Mouse (Mus musculus) intestine, embryonic 16.5 days (tissue): ENCODE measurements at regions not wholly inside any gene's neighbourhood (a gene's known extent, or its start where the extent isn't known, plus 50 kb on each side); places are given as distances from the start of the nearest gene placed in this dataset.
A peak's percentile ranks its signal among the peaks of the same experiment; 100 is the strongest.

ENCODE experiments used
- ATAC-seq: fragments of 200-750 bp; cut with Nextera tagmentation; 2 replicates; pipeline ENCODE4 v1.8.0; 2017; ENCODE audit warnings: moderate TSS enrichment, moderate library complexity
- H3K27ac ChIP-seq: fragments of 300-500 bp; sonication (generic); 2 replicates; pipeline ENCODE4 v1.5.1; 2014; ENCODE audit warnings: mild to moderate bottlenecking, low read length
- H3K27me3 ChIP-seq: fragments of 300-500 bp; sonication (generic); replicated peaks from 2 replicates; pipeline ENCODE4 v1.6.1; 2014; ENCODE audit warnings: low read length, control low read depth, mixed read lengths; ENCODE audit not compliant: control insufficient read depth, insufficient read depth
- H3K36me3 ChIP-seq: fragments of 300-500 bp; sonication (generic); 2 replicates; pipeline ENCODE4 v1.6.1; 2014; ENCODE audit warnings: low read length, control low read depth; ENCODE audit not compliant: control insufficient read depth, insufficient read depth
- H3K4me1 ChIP-seq: fragments of 300-500 bp; sonication (generic); 2 replicates; pipeline ENCODE4 v1.6.1; 2014; ENCODE audit warnings: low read length, control low read depth, mixed read lengths; ENCODE audit not compliant: control insufficient read depth, insufficient read depth
- H3K4me2 ChIP-seq: fragments of 300-500 bp; sonication (generic); 2 replicates; pipeline ENCODE4 v1.6.1; 2014; ENCODE audit warnings: low read depth, low read length, control low read depth
- H3K4me3 ChIP-seq: fragments of 300-500 bp; sonication (generic); 2 replicates; pipeline ENCODE4 v1.5.1; 2014; ENCODE audit warnings: mild to moderate bottlenecking, low read length
- H3K9ac ChIP-seq: fragments of 300-500 bp; sonication (generic); 2 replicates; pipeline ENCODE4 v1.6.1; 2014; ENCODE audit warnings: low read depth, low read length
- H3K9me3 ChIP-seq: fragments of 300-500 bp; sonication (generic); 2 replicates; pipeline ENCODE4 v1.6.1; 2016; ENCODE audit warnings: low read length, control low read depth; ENCODE audit not compliant: control insufficient read depth
- WGBS: fragments of 180-500 bp; shearing (Covaris S2); extraction: QIAGEN DNeasy Blood & Tissue Kit; methylation state at CpG from one replicate; pipeline ENCODE4 v1.1.7; 2014; 5-methylcytosine and 5-hydroxymethylcytosine counted together

- H3K4me1 ChIP-seq, result no peaks in the 10 kb centered on the region
- 81% methylated on average over 3 of the region's 3 CpGs for WGBS
- no peak for ATAC-seq
- H3K4me2 ChIP-seq, result no peak overlapping the region
- no peak overlapping the region for H3K27ac ChIP-seq
- H3K27me3 ChIP-seq, result no peaks in the 10 kb centered on the region
- no peak overlapping the region for H3K9ac ChIP-seq
- H3K9me3 ChIP-seq, result no peaks in the 10 kb centered on the region
- no peaks in the 10 kb centered on the region for H3K36me3 ChIP-seq
- H3K4me3 ChIP-seq, result no peak overlapping the region
Observed at GRCm38 (mm10) chr9:78971731-78972130, 356.4 kb downstream of the Cd109 start.

GRCm38 (mm10) chr9:78983734-78984133 is 368.4 kb downstream of the Cd109 start:
- Histone ChIP-seq H3K27me3 (no peaks in the 10 kb centered on the region), H3K4me3 (no peak overlapping the region), H3K4me2 (no peak overlapping the region), H3K9ac (no peak overlapping the region), H3K36me3 (no peaks in the 10 kb centered on the region), H3K27ac (no peak overlapping the region), H3K9me3 (no peaks in the 10 kb centered on the region), H3K4me1 (no peaks in the 10 kb centered on the region)
- WGBS, result 86% methylated on average over 2 of the region's 2 CpGs
- no peak for ATAC-seq

GRCm38 (mm10) chr9:78985184-78985864 is 370.0 kb downstream of the Cd109 start:
- Histone ChIP-seq H3K36me3 (no peaks in the 10 kb centered on the region), H3K9ac (no peak overlapping the region), H3K9me3 (no peaks in the 10 kb centered on the region), H3K4me3 (no peak overlapping the region), H3K27me3 (no peaks in the 10 kb centered on the region), H3K4me2 (no peak overlapping the region), H3K27ac (no peak overlapping the region), H3K4me1 (no peaks in the 10 kb centered on the region)
- WGBS, result 66% methylated on average over 5 of the region's 5 CpGs
- no peak for ATAC-seq

GRCm38 (mm10) chr9:78991310-78991709 is 376.0 kb downstream of the Cd109 start:
- H3K36me3 ChIP-seq, result no peaks in the 10 kb centered on the region
- no peak overlapping the region for H3K4me2 ChIP-seq
- 43% methylated on average over 4 of the region's 4 CpGs for WGBS
- H3K27me3 ChIP-seq, result no peaks in the 10 kb centered on the region
- no peaks in the 10 kb centered on the region for H3K4me1 ChIP-seq
- no peak overlapping the region for H3K4me3 ChIP-seq
- ATAC-seq, result no peak
- no peak overlapping the region for H3K9ac ChIP-seq
- H3K27ac ChIP-seq, result no peak overlapping the region
- no peaks in the 10 kb centered on the region for H3K9me3 ChIP-seq

GRCm38 (mm10) chr9:79001081-79001480 is 385.7 kb downstream of the Cd109 start:
- H3K4me3 ChIP-seq, result no peak overlapping the region
- no peaks in the 10 kb centered on the region for H3K9me3 ChIP-seq
- ATAC-seq, result no peak
- no peak overlapping the region for H3K4me2 ChIP-seq
- no peaks in the 10 kb centered on the region for H3K27me3 ChIP-seq
- H3K4me1 ChIP-seq, result no peaks in the 10 kb centered on the region
- no peak overlapping the region for H3K9ac ChIP-seq
- H3K27ac ChIP-seq, result no peak overlapping the region
- no peaks in the 10 kb centered on the region for H3K36me3 ChIP-seq

GRCm38 (mm10) chr9:79001930-79002329 is 386.6 kb downstream of the Cd109 start:
- peak; percentile 46; the same call in 1 of the 2 replicates for ATAC-seq
- no peaks in the 10 kb centered on the region for H3K36me3 ChIP-seq
- no peaks in the 10 kb centered on the region for H3K27me3 ChIP-seq
- H3K9ac ChIP-seq, result no peak overlapping the region
- H3K4me3 ChIP-seq, result no peak overlapping the region
- WGBS, result 71% methylated on average over 1 of the region's 1 CpGs
- no peak overlapping the region for H3K4me2 ChIP-seq
- H3K4me1 ChIP-seq, result no peaks in the 10 kb centered on the region
- no peaks in the 10 kb centered on the region for H3K9me3 ChIP-seq
- no peak overlapping the region for H3K27ac ChIP-seq

- Histone ChIP-seq H3K9ac (no peak overlapping the region), H3K9me3 (no peaks in the 10 kb centered on the region), H3K27me3 (no peaks in the 10 kb centered on the region), H3K4me2 (no peak overlapping the region), H3K27ac (no peak overlapping the region), H3K36me3 (no peaks in the 10 kb centered on the region), H3K4me3 (no peak overlapping the region), H3K4me1 (no peaks in the 10 kb centered on the region)
- ATAC-seq, result no peak
- WGBS, result 62% methylated on average over 3 of the region's 3 CpGs
Observed at GRCm38 (mm10) chr9:79004296-79004980, 389.1 kb downstream of the Cd109 start.

- H3K4me1 ChIP-seq, result no peaks in the 10 kb centered on the region
- H3K27me3 ChIP-seq, result no peaks in the 10 kb centered on the region
- H3K9me3 ChIP-seq, result no peaks in the 10 kb centered on the region
- WGBS, result 86% methylated on average over 2 of the region's 2 CpGs
- H3K36me3 ChIP-seq, result no peaks in the 10 kb centered on the region
- no peak overlapping the region for H3K9ac ChIP-seq
- H3K4me2 ChIP-seq, result no peak overlapping the region
- H3K4me3 ChIP-seq, result no peak overlapping the region
- no peak for ATAC-seq
- no peak overlapping the region for H3K27ac ChIP-seq
Observed at GRCm38 (mm10) chr9:79022291-79022690, 406.9 kb downstream of the Cd109 start.

- Histone ChIP-seq H3K4me1 (no peaks in the 10 kb centered on the region), H3K36me3 (no peaks in the 10 kb centered on the region), H3K27me3 (no peaks in the 10 kb centered on the region), H3K27ac (no peak overlapping the region), H3K4me2 (no peak overlapping the region), H3K9me3 (no peaks in the 10 kb centered on the region), H3K9ac (no peak overlapping the region), H3K4me3 (no peak overlapping the region)
- 87% methylated on average over 6 of the region's 6 CpGs for WGBS
- ATAC-seq, result no peak
Observed at GRCm38 (mm10) chr9:79028234-79028633, 412.9 kb downstream of the Cd109 start.
